Mouse (Mus musculus): ENCODE measurements around the gene Rbm44.

DNA sequence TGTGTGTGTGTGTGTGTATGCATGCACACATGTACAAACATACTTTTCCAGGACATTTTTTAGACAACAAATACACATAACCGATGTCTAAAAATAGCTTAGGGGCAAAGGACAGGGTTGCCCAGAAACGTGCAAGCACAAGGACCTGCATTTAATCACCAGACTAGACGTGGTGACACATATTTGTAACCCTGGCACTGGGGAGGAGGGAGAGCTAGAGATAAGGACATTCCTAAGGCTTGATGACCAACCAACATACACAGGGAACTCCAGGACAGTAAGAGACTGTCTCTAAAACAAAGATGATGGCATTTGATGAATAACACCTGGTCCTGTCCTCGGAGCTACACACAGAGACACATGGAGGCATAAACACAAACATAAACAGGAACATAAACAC is 35.6 kb upstream of the Rbm44 start:
- TF ChIP-seq RAD21 (IDR thresholded peaks at IDR 0.05; ENCODE audit: low read depth, low read length) (no peak), GATA1 (IDR thresholded peaks at IDR 0.05; ENCODE audit: low read depth, low read length) (no peak), CTCF (IDR thresholded peaks at IDR 0.05 in 2 of 3, conservative IDR thresholded peaks at IDR 0.05 in 1 of 3; ENCODE audit: control insufficient read depth in 1 of 3, insufficient read depth in 1 of 3, low read depth in 2 of 3, low read length in 3 of 3, poor library complexity in 1 of 3, severe bottlenecking in 1 of 3) (no peak), POLR2A (IDR thresholded peaks at IDR 0.05; ENCODE audit: control insufficient read depth in 1 of 2, insufficient read depth in 1 of 2, low read depth in 1 of 2, low read length in 2 of 2, poor library complexity in 1 of 2) (no peak), NRF1 (IDR thresholded peaks at IDR 0.05; ENCODE audit: insufficient read depth, low read depth, low read length, poor library complexity, severe bottlenecking) (no peak), NELFE (IDR thresholded peaks at IDR 0.05; ENCODE audit: low read depth, low read length) (no peak), CHD1 (IDR thresholded peaks at IDR 0.05; ENCODE audit: low read depth, low read length) (no peak), JUND (IDR thresholded peaks at IDR 0.05; ENCODE audit: low read depth, low read length) (no peak), ETS1 (IDR thresholded peaks at IDR 0.05; ENCODE audit: low read depth, low read length) (no peak), EP300 (IDR thresholded peaks at IDR 0.05; ENCODE audit: low read depth in 1 of 2, low read length in 2 of 2) (no peak), ZKSCAN1 (IDR thresholded peaks at IDR 0.05; ENCODE audit: low read depth, low read length) (no peak), TCF12 (IDR thresholded peaks at IDR 0.05; ENCODE audit: low read depth, low read length) (no peak), SMC3 (IDR thresholded peaks at IDR 0.05; ENCODE audit: low read depth, low read length) (no peak), CHD2 (IDR thresholded peaks at IDR 0.05; ENCODE audit: low read length) (no peak)
